Mouse (Mus musculus) bone marrow, adult 2 months (tissue): ENCODE measurements around the gene Wtap.
"Not testable (repeated sequence)": the region's sequence is repeated elsewhere in the genome, so short reads cannot be mapped to it uniquely, and the experiment has no call there.

ENCODE experiments used
- CTCF ChIP-seq: fragments of 200-500 bp; IDR thresholded peaks from 2 replicates; pipeline ENCODE4 v1.5.1; 2011; ENCODE audit warnings: low read length, control low read depth; ENCODE audit not compliant: control insufficient read depth, insufficient read depth
- POLR2A ChIP-seq: fragments of 200-500 bp; IDR thresholded peaks from 2 replicates; pipeline ENCODE4 v1.6.1; 2011; ENCODE audit warnings: low read depth, mild to moderate bottlenecking, control low read depth, low read length, borderline replicate concordance; ENCODE audit not compliant: control insufficient read depth

DNA sequence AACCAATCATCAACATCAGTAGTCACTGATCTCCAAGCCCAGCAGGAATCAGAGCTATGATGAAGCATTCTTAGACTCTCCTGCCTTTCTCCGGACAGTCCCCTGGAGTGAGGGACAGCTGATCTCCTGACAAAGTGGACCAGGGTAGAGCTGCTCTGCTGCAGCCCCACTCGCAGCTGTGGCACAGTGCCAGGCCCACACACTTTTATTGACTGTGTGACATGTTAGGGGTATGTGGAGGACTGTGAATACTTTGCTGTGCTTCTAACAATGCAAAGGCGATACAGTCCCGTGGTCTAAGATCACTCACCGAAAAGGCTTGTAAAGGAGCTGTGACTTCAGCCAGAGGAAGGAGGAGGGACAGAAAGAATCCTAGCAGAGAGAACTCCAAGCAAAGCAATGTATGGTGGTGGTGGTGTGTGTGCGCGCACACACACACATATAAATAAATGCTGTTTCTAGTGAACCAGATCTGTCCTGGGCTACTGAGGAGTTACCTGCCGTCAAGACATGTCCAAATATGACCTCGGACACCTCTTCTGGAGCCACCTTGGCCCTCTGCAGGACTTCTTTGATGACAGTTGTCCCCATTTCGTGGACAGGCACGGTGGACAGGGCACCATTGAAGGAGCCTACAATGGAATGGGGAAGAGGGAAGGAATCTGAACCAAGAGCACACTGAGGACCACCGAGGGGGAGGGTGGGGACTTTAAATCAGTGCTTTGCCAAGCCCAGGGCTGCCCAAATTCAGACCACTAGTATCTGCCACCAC lies 54.4 kb downstream of the Wtap start:
- not testable (repeated sequence) for TF ChIP-seq POLR2A, CTCF
